Mouse (Mus musculus) intestine, postnatal 0 days (tissue): ENCODE measurements around the gene Rnf220. TPM values are rescaled to one million over a fixed set of nuclear protein-coding genes. Genes with fewer than 3 reads are reported as not detected.
"Not testable (repeated sequence)": the region's sequence is repeated elsewhere in the genome, so short reads cannot be mapped to it uniquely, and the experiment has no call there.

Experiments
- ATAC-seq: fragments of 200-750 bp; cut with Nextera tagmentation; 2 replicates; pipeline ENCODE4 v1.8.0; 2017; ENCODE audit warnings: mild to moderate bottlenecking, moderate TSS enrichment, moderate library complexity
- H3K27ac ChIP-seq: fragments of 300-500 bp; sonication (generic); 2 replicates; pipeline ENCODE4 v1.5.1; 2014; ENCODE audit warnings: mild to moderate bottlenecking, low read depth, low read length, moderate library complexity
- H3K27me3 ChIP-seq: fragments of 300-500 bp; sonication (generic); replicated peaks from 2 replicates; pipeline ENCODE4 v1.6.1; 2014; ENCODE audit warnings: low read length, mixed read lengths; ENCODE audit not compliant: control insufficient read depth, insufficient read depth
- H3K36me3 ChIP-seq: fragments of 300-500 bp; sonication (generic); 2 replicates; pipeline ENCODE4 v1.6.1; 2014; ENCODE audit warnings: mild to moderate bottlenecking, moderate library complexity; ENCODE audit not compliant: control insufficient read depth, insufficient read depth
- H3K4me1 ChIP-seq: fragments of 300-500 bp; sonication (generic); replicated peaks from 2 replicates; pipeline ENCODE4 v1.6.1; 2014; ENCODE audit warnings: antibody characterized with exemption, low read length, mixed read lengths; ENCODE audit not compliant: control insufficient read depth, insufficient read depth
- H3K4me2 ChIP-seq: fragments of 300-500 bp; sonication (generic); replicated peaks from 2 replicates; pipeline ENCODE4 v1.6.1; 2014; ENCODE audit warnings: low read depth, mild to moderate bottlenecking, moderate library complexity
- H3K4me3 ChIP-seq: fragments of 300-500 bp; sonication (generic); 2 replicates; pipeline ENCODE4 v1.5.1; 2014; ENCODE audit warnings: low read depth, low read length
- H3K9ac ChIP-seq: fragments of 300-500 bp; sonication (generic); 2 replicates; pipeline ENCODE4 v1.6.1; 2014; ENCODE audit warnings: mild to moderate bottlenecking, low read depth, low read length
- H3K9me3 ChIP-seq: fragments of 300-500 bp; sonication (generic); 2 replicates; pipeline ENCODE4 v1.6.1; 2016; ENCODE audit warnings: mixed run types; ENCODE audit not compliant: control insufficient read depth
- CTCF ChIP-seq: sonication (generic); IDR thresholded peaks from 2 replicates; pipeline ENCODE4 v1.5.1; 2016; ENCODE audit warnings: low read depth, mild to moderate bottlenecking, control low read depth, antibody characterized with exemption, moderate library complexity
- WGBS: fragments of 180-500 bp; shearing (Covaris S2); extraction: QIAGEN DNeasy Blood & Tissue Kit; methylation state at CpG from one replicate; pipeline ENCODE4 v1.1.7; 2014; 5-methylcytosine and 5-hydroxymethylcytosine counted together
- polyA plus RNA-seq: library from polyadenylated mRNA; unstranded; fragments of >200 nt; fragmentation: Nextera tagmentation; extraction: Ambion mirVana; gene quantifications from 2 replicates; pipeline ENCODE4 v1.2.1, GENCODE M21; 2015

The Rnf220 gene
- polyA plus RNA-seq, 1 experiment from 2014 or later = 35.9 TPM

GRCm38 (mm10) chr4:117267831-117268437 lies 228.9 kb downstream of the Rnf220 start:
- WGBS = 80% methylated on average over 25 of the region's 25 CpGs
- H3K4me1 ChIP-seq = peaks cover 10% of the 10 kb centered on the region
- H3K4me2 ChIP-seq = no peak overlapping the region
- ATAC-seq = peak; percentile 35
- H3K9ac ChIP-seq = no peak overlapping the region
- no peaks in the 10 kb centered on the region for H3K9me3 ChIP-seq
- H3K27me3 ChIP-seq = 0 out of 2 replicates have a peak, but pooled peaks cover 3% of the 10 kb centered on the region
- H3K4me3 ChIP-seq = no peak overlapping the region
- no peak overlapping the region for H3K27ac ChIP-seq
- no peak for TF ChIP-seq CTCF
- H3K36me3 ChIP-seq = peaks cover 16% of the 10 kb centered on the region

- H3K4me3 ChIP-seq = no peak overlapping the region
- peaks cover 5% of the 10 kb centered on the region; the same call in 1 of the 2 replicates for H3K4me1 ChIP-seq
- H3K9me3 ChIP-seq = no peaks in the 10 kb centered on the region
- H3K36me3 ChIP-seq = peaks cover 10% of the 10 kb centered on the region; the same call in 1 of the 2 replicates
- ATAC-seq = no peak
- no peak overlapping the region for H3K9ac ChIP-seq
- no peak overlapping the region for H3K27ac ChIP-seq
- TF ChIP-seq CTCF = peak; percentile 96
- H3K27me3 ChIP-seq = 0 out of 2 replicates have a peak, but pooled peaks cover 3% of the 10 kb centered on the region
- no peak overlapping the region for H3K4me2 ChIP-seq
- 2% methylated on average over 2 of the region's 2 CpGs for WGBS
Measured at GRCm38 (mm10) chr4:117267284-117267683, 229.6 kb downstream of the Rnf220 start.

- Histone ChIP-seq H3K9me3 (no peaks in the 10 kb centered on the region), H3K9ac (no peak overlapping the region), H3K36me3 (no peaks in the 10 kb centered on the region), H3K4me3 (no peak overlapping the region), H3K27ac (no peak overlapping the region), H3K4me1 (no peaks in the 10 kb centered on the region), H3K4me2 (no peak overlapping the region), H3K27me3 (0 out of 2 replicates have a peak, but pooled peaks cover 3% of the 10 kb centered on the region)
- TF ChIP-seq CTCF = no peak
- ATAC-seq = no peak
- 77% methylated on average over 8 of the region's 8 CpGs for WGBS
Measured at GRCm38 (mm10) chr4:117262987-117263386, 233.9 kb downstream of the Rnf220 start.

GRCm38 (mm10) chr4:117262101-117262913 lies 234.5 kb downstream of the Rnf220 start:
- Histone ChIP-seq H3K4me2 (no peak overlapping the region), H3K27me3 (0 out of 2 replicates have a peak, but pooled peaks cover 3% of the 10 kb centered on the region), H3K36me3 (no peaks in the 10 kb centered on the region), H3K9ac (no peak overlapping the region), H3K4me3 (no peak overlapping the region), H3K9me3 (no peaks in the 10 kb centered on the region), H3K4me1 (no peaks in the 10 kb centered on the region), H3K27ac (no peak overlapping the region)
- 48% methylated on average over 13 of the region's 13 CpGs for WGBS
- TF ChIP-seq CTCF = no peak
- no peak for ATAC-seq

- 0 out of 2 replicates have a peak, but pooled peaks cover 3% of the 10 kb centered on the region for H3K27me3 ChIP-seq
- H3K9me3 ChIP-seq = no peaks in the 10 kb centered on the region
- H3K4me1 ChIP-seq = no peaks in the 10 kb centered on the region
- 80% methylated on average over 2 of the region's 2 CpGs for WGBS
- TF ChIP-seq CTCF = no peak
- H3K27ac ChIP-seq = no peak overlapping the region
- H3K9ac ChIP-seq = no peak overlapping the region
- ATAC-seq = no peak
- no peak overlapping the region for H3K4me3 ChIP-seq
- H3K4me2 ChIP-seq = no peak overlapping the region
- H3K36me3 ChIP-seq = no peaks in the 10 kb centered on the region
Measured at GRCm38 (mm10) chr4:117261222-117261621, 235.6 kb downstream of the Rnf220 start.

GRCm38 (mm10) chr4:117259909-117260308 lies 236.9 kb downstream of the Rnf220 start:
- H3K9me3 ChIP-seq, H3K4me2 ChIP-seq, H3K9ac ChIP-seq, H3K27ac ChIP-seq, H3K4me1 ChIP-seq, H3K27me3 ChIP-seq, H3K36me3 ChIP-seq, ATAC-seq, H3K4me3 ChIP-seq: not testable (repeated sequence)
- WGBS = 74% methylated on average over 6 of the region's 6 CpGs
- peak; percentile 32; the same call in 1 of the 2 replicates for TF ChIP-seq CTCF
